Mouse (Mus musculus) cortical plate, adult 2 months (tissue): ENCODE measurements around the gene Foxn2.

Source experiments
- CTCF ChIP-seq: fragments of 200-500 bp; IDR thresholded peaks from 2 replicates; pipeline ENCODE4 v1.5.1; 2011; ENCODE audit warnings: mild to moderate bottlenecking, control low read depth, low read length; ENCODE audit not compliant: insufficient read depth; ENCODE audit errors: extremely low read depth
- POLR2A ChIP-seq: fragments of 200-500 bp; IDR thresholded peaks from 2 replicates; pipeline ENCODE4 v1.6.1; 2011; ENCODE audit warnings: mild to moderate bottlenecking, low read length, control low read depth; ENCODE audit not compliant: insufficient read depth; ENCODE audit errors: extremely low read depth

DNA sequence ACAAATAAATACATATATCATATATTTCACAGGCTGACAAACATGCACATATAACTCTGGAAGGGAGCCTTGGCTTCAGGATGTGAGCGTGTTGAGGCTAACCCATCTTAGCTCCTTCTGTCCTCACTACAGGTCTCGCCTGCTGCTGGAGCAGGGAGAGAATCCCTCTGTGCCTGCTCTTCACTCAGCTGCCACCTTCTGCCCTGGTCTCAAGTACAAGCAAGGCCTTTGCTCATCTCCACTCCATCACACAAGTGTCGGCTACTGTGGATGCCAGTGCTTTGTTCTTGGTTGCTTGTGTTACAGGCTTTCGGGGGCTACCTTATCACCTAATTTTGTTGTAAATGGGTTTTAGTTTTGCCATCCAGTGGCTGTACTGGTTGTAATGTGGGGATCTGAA is 41.7 kb upstream of the Foxn2 start:
- TF ChIP-seq CTCF (no peak), POLR2A (no peak)
